Mouse (Mus musculus): ENCODE measurements around the gene Olfr331.
A peak's percentile ranks its signal among the peaks of the same experiment; 100 is the strongest.
"Not testable (repeated sequence)": the region's sequence is repeated elsewhere in the genome, so short reads cannot be mapped to it uniquely, and the experiment has no call there.

Olfr331 gene

DNA sequence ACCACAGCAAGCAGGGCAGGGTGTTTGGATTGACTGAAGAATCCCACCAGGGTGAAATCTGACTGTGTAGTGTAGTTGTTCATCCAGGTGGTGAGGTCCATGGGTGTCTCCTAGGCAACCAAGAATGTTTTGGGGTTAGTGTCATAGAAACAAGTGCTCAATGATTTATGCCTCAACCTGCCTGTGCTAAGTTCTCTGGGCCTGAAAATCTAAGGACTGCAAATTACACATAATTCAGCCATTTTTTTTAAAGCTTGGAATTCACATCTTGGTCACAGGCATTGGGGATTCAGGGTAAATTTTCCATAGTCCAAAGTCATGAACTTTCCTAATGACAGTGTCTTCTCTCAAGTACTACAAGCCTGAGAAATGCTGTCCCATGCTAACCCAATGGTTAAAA is at the start of gene Olfr331:
Gene Olfr331, minus strand, starts transcription at position 101 of the 400 bp plus-strand sequence.
- not testable (repeated sequence) for DNase-seq (ENCODE audit: low spot score)

GRCm38 (mm10) chr11:58546322-58546721 is 44.0 kb upstream of the Olfr331 start, which contains the start of gene Olfr329-ps:
Olfr329-ps (minus strand) TSS chr11:58546422.
- DNase-seq (ENCODE audit: low spot score), result no peak

DNA sequence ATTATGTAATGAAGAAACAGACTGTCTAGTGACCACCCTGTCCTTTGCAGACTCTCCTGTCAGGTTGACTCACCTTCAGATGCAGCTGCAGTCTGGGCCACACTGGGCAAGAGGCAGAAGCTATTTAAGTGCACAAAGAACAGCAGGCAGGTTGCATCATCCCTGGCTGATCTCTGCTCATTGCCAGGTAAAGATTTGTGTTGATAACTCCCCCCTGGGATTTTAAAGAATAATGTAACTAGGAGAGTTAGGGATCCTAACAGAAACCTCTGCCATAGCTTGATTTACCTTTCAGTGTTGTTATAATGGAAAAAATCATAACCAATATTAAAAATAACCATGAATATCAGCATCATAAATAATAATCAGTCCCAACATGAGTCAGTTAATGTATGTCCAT is 32.4 kb upstream of the Olfr331 start, which contains the start of gene Olfr330:
Gene Olfr330, minus strand, starts transcription at position 101 of the 400 bp plus-strand sequence.
- DNase-seq (ENCODE audit: low spot score), result not testable (repeated sequence)

- peak; percentile 58 for DNase-seq (ENCODE audit: low spot score)
Measured at GRCm38 (mm10) chr11:58519756-58520155, 17.4 kb upstream of the Olfr331 start.

GRCm38 (mm10) chr11:58518916-58519315 is 16.5 kb upstream of the Olfr331 start:
- peak; percentile 90 for DNase-seq (ENCODE audit: low spot score)

- DNase-seq (ENCODE audit: low spot score), result not testable (repeated sequence)
Measured at GRCm38 (mm10) chr11:58509058-58509457, 6.7 kb upstream of the Olfr331 start.

- no peak for DNase-seq (ENCODE audit: low spot score)
Measured at GRCm38 (mm10) chr11:58499290-58499689, 3.1 kb downstream of the Olfr331 start.

DNA sequence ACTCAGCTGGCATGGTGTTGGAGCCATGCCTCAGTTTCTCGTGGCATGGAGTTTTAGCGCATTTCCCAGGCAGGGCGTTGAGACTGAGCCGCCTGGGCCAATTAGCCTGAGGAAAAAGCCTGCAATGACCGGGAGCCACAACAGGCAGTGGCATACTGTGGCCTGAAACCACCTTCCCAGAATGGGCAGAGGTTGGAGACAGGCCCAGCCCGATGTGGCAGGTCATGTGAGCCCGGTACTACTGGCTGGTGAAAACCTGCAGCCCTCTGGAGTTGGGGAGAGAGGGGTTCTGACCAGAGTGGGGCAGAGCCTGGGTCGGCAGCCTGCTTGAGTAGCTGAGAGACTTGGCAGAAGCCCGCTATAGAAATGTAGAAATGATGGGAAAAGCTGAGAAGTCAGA is 3.6 kb downstream of the Olfr331 start:
- DNase-seq (ENCODE audit: low spot score), result no peak

GRCm38 (mm10) chr11:58492455-58492854 is 9.9 kb downstream of the Olfr331 start, which contains the start of gene Olfr332:
Olfr332 (minus strand) TSS chr11:58492555.
- no peak for DNase-seq (ENCODE audit: low spot score)

DNA sequence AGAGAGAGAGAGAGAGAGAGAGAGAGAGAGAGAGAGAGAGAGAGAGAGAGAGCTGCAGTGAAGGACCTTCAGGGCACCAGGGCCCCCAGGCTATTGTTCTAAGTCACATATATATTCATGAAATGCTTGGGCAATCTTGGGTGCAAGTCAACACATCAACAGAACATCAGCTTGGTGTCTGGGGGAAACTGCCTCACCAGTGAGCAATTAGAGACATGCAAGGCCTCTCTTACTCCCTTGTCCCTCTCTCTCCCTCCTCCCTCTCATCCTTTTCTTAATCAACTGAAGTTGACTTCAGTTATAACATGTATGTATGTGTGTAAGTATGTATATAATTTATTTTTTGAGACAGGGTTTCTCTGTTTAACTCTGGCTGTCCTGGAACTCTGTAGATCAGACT is 40.2 kb downstream of the Olfr331 start, which contains the start of gene Olfr30:
Gene Olfr30, minus strand, starts transcription at position 101 of the 400 bp plus-strand sequence.
- no peak for DNase-seq (ENCODE audit: low spot score)

- no peak for DNase-seq (ENCODE audit: low spot score)
Measured at GRCm38 (mm10) chr11:58453592-58453991, 48.8 kb downstream of the Olfr331 start.

DNA sequence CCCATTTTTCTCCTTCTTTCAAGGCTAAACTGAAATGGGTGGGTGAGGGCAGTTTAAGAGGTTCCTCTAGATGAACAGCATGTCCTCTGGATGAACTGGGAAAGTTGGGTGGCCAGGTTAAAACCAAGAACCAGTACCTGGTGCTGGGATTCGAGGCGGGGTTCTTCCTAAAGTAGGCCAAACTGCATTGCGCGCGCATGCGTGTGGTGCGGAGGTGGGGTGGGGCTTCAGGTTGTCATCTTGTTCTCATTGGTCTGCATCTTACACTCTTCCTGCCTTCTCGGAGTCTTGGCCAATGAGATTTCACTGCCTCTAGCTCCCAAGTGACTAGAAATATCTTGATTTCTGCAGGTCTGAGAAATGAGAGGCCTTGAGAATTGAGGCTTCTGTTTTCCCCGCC is 49.6 kb downstream of the Olfr331 start, which contains the start of gene Lypd9:
Gene Lypd9, minus strand, starts transcription at position 165 of the 400 bp plus-strand sequence.
- no peak for DNase-seq (ENCODE audit: low spot score)

Data from testis, postnatal 10 days (tissue).